ENCODE assay signal across 8 mouse cellular contexts in genomic region chr16:18621362-18622001, GRCm38 (mm10). TPM values are rescaled to one million over a fixed set of nuclear protein-coding genes. Genes with fewer than 3 reads are reported as not detected.
DNase-seq lines count a peak whose midpoint lies in the region; ATAC-seq and TF ChIP-seq lines count a peak whose summit lies in the region.

No protein-coding gene starts in this region.

- peak overlapping the region; percentile 72 for H3K4me3 ChIP-seq in gastrocnemius, adult 2 months
- H3K4me3 ChIP-seq in bone marrow, adult 2 months (replicated peaks; ENCODE audit: control insufficient read depth, low read depth, low read length): no peak overlapping the region
- H3K4me3 ChIP-seq in limb, embryonic 11.5 days (ENCODE audit: low read depth, low read length): peak overlapping the region; percentile 41
- peak overlapping the region; percentile 56 for H3K4me3 ChIP-seq in olfactory bulb, adult 2 months (ENCODE audit: insufficient read depth, low read depth, low read length)

- peak overlapping the region; percentile 89 for H3K4me2 ChIP-seq in limb, embryonic 11.5 days (ENCODE audit: low read depth, severe bottlenecking)

- whole genome bisulfite sequencing in bone marrow, adult 2 months: 4% methylated on average over 38 of the region's 38 CpGs
- 1% methylated on average over 38 of the region's 38 CpGs for WGBS in limb, embryonic 11.5 days
- WGBS in olfactory bulb, adult 2 months: 35% methylated on average over 38 of the region's 38 CpGs

- H3K36me3 ChIP-seq in limb, embryonic 11.5 days (ENCODE audit: control insufficient read depth, insufficient read depth, low read length): no peaks in the 10 kb centered on the region

- no peak for TF ChIP-seq POLR2A in bone marrow, adult 2 months (IDR thresholded peaks at IDR 0.05; ENCODE audit: borderline replicate concordance, control insufficient read depth, low read depth, low read length)
- TF ChIP-seq POLR2A in olfactory bulb, adult 2 months (IDR thresholded peaks at IDR 0.05; ENCODE audit: insufficient read depth, low read depth, low read length): no peak

- no peak overlapping the region for H3K27ac ChIP-seq in gastrocnemius, adult 2 months
- peak overlapping the region; percentile 13 for H3K27ac ChIP-seq in bone marrow, adult 2 months (ENCODE audit: control insufficient read depth, insufficient read depth, low read depth, low read length, poor library complexity)
- H3K27ac ChIP-seq in limb, embryonic 11.5 days (replicated peaks; ENCODE audit: low read depth, low read length): no peak overlapping the region
- no peak overlapping the region; the same call in 1 of the 2 replicates for H3K27ac ChIP-seq in olfactory bulb, adult 2 months (ENCODE audit: insufficient read depth, low read depth, low read length)

- intact Hi-C loops in gastrocnemius, adult 2 months (cut with DNase I): no loop called here

- no peaks in the 10 kb centered on the region for H3K9me3 ChIP-seq in limb, embryonic 11.5 days (ENCODE audit: control insufficient read depth, low read length)

- ATAC-seq in limb, embryonic 11.5 days (ENCODE audit: insufficient number of reproducible peaks, low FRiP score, low TSS enrichment, low read depth): no peak

- no peak overlapping the region; the same call in 1 of the 2 replicates for H3K9ac ChIP-seq in limb, embryonic 11.5 days (ENCODE audit: low read length)

- H3K27me3 ChIP-seq in limb, embryonic 11.5 days (ENCODE audit: control insufficient read depth, insufficient read depth, low read length): peaks cover 88% of the 10 kb centered on the region

- TF ChIP-seq CTCF in gastrocnemius, adult 2 months (IDR thresholded peaks at IDR 0.05): no peak
- no peak for TF ChIP-seq CTCF in bone marrow, adult 2 months (IDR thresholded peaks at IDR 0.05; ENCODE audit: control insufficient read depth, insufficient read depth, low read length)
- no peak for TF ChIP-seq CTCF in olfactory bulb, adult 2 months (IDR thresholded peaks at IDR 0.05; ENCODE audit: insufficient read depth, low read depth, low read length)

- no peak for DNase-seq in gastrocnemius, adult 2 months
- DNase-seq in gastrocnemius, adult 18-20 months (ENCODE audit: low spot score): no peak
- DNase-seq in forelimb bud, embryonic 11.5 days (ENCODE audit: low read depth, low spot score): peak; percentile 11
- DNase-seq in limb, embryonic 11.5 days (ENCODE audit: low spot score): peak; percentile 63
- no peak for DNase-seq in adrenal gland, adult 18-20 months (ENCODE audit: low spot score in 2 of 2)
- no peak for DNase-seq in adipocyte (ENCODE audit: low spot score)

- peaks cover 3% of the 10 kb centered on the region for H3K4me1 ChIP-seq in bone marrow, adult 2 months (ENCODE audit: control insufficient read depth, insufficient read depth, low read length)
- peaks cover 24% of the 10 kb centered on the region for H3K4me1 ChIP-seq in limb, embryonic 11.5 days (ENCODE audit: control insufficient read depth, insufficient read depth, low read length)
- H3K4me1 ChIP-seq in olfactory bulb, adult 2 months (ENCODE audit: control insufficient read depth, insufficient read depth, low read length): peaks cover 67% of the 10 kb centered on the region

RNA-seq across cellular contexts. Expression of gene Gp1bb, which starts 0.7 kb away (rescaled TPM):
- total RNA-seq in gastrocnemius, adult 2 months (2021): not detected
- total RNA-seq in gastrocnemius, adult 18-20 months (2021): not detected
- polyA plus RNA-seq in bone marrow, adult 2 months (2011; ENCODE audit: insufficient read depth, insufficient read length, low replicate concordance, missing spikeins): 50.4 and 84.3 TPM in 2 replicates
- polyA plus RNA-seq in limb, embryonic 11.5 days (2014; fragmentation: Nextera tagmentation; extraction: Ambion mirVana): 4.1 and 4.5 TPM in 2 replicates
- not detected in 2 replicates for polyA plus RNA-seq in olfactory bulb, adult 2 months (2012; ENCODE audit: insufficient read depth, insufficient read length, low replicate concordance, missing spikeins)
- total RNA-seq in adrenal gland, adult 18-20 months (2021): not detected

RNA-seq across cellular contexts. Expression of gene Gm49601, which starts 4.7 kb away (rescaled TPM):
- total RNA-seq in gastrocnemius, adult 2 months (2021): 1 to 10 TPM in 1 of 2 experiments, under 1 TPM in 1; 0.61 to 1.1 TPM
- total RNA-seq in gastrocnemius, adult 18-20 months (2021): under 1 TPM in 1 of 2 experiments, not detected in 1; 0.47 TPM
- 13.1 and 15.2 TPM in 2 replicates for polyA plus RNA-seq in bone marrow, adult 2 months (2011; ENCODE audit: insufficient read depth, insufficient read length, low replicate concordance, missing spikeins)
- polyA plus RNA-seq in limb, embryonic 11.5 days (2014; fragmentation: Nextera tagmentation; extraction: Ambion mirVana): 2.3 and 2.4 TPM in 2 replicates
- polyA plus RNA-seq in olfactory bulb, adult 2 months (2012; ENCODE audit: insufficient read depth, insufficient read length, low replicate concordance, missing spikeins): not detected in 2 replicates
- 1 to 10 TPM; 1.4 to 5.1 TPM for total RNA-seq in adrenal gland, adult 18-20 months (2021)

RNA-seq across cellular contexts. Expression of gene Sept5, which starts 8.3 kb away (rescaled TPM):
- total RNA-seq in gastrocnemius, adult 2 months (2021): 1 to 10 TPM; 3.1 to 6.1 TPM
- total RNA-seq in gastrocnemius, adult 18-20 months (2021): 1 to 10 TPM; 2.4 to 4.4 TPM
- 13.9 and 41.9 TPM in 2 replicates for polyA plus RNA-seq in bone marrow, adult 2 months (2011; ENCODE audit: insufficient read depth, insufficient read length, low replicate concordance, missing spikeins)
- polyA plus RNA-seq in limb, embryonic 11.5 days (2014; fragmentation: Nextera tagmentation; extraction: Ambion mirVana): 30.0 and 31.1 TPM in 2 replicates
- not detected in 2 replicates for polyA plus RNA-seq in olfactory bulb, adult 2 months (2012; ENCODE audit: insufficient read depth, insufficient read length, low replicate concordance, missing spikeins)
- total RNA-seq in adrenal gland, adult 18-20 months (2021): 10 to 100 TPM in 1 of 2 experiments, 1 to 10 TPM in 1; 7.9 to 10.7 TPM

RNA-seq across cellular contexts. Expression of gene Tbx1, which starts 31.0 kb away (rescaled TPM):
- total RNA-seq in gastrocnemius, adult 2 months (2021): 1 to 10 TPM; 1.2 to 4.7 TPM
- 10 to 100 TPM in 1 of 2 experiments, 1 to 10 TPM in 1; 9.3 to 20.9 TPM for total RNA-seq in gastrocnemius, adult 18-20 months (2021)
- polyA plus RNA-seq in bone marrow, adult 2 months (2011; ENCODE audit: insufficient read depth, insufficient read length, low replicate concordance, missing spikeins): not detected in 2 replicates
- 2.3 and 2.5 TPM in 2 replicates for polyA plus RNA-seq in limb, embryonic 11.5 days (2014; fragmentation: Nextera tagmentation; extraction: Ambion mirVana)
- polyA plus RNA-seq in olfactory bulb, adult 2 months (2012; ENCODE audit: insufficient read depth, insufficient read length, low replicate concordance, missing spikeins): not detected in 2 replicates
- under 1 TPM in 1 of 2 experiments, not detected in 1; 0.22 TPM for total RNA-seq in adrenal gland, adult 18-20 months (2021)

Comparison
In these comparisons a context has a peak if more than half of its experiments do, and no peak if none do; other contexts are left out.
1. DNase-seq: peak in forelimb bud, embryonic 11.5 days (single experiment) and limb, embryonic 11.5 days (single experiment); none in gastrocnemius, adult 2 months (single experiment), gastrocnemius, adult 18-20 months (single experiment), adrenal gland, adult 18-20 months (0 of 2) and adipocyte (single experiment).